Mouse (Mus musculus) embryonic facial prominence, embryonic 11.5 days (tissue): ENCODE results near the gene Acsl5. TPM values are rescaled to one million over a fixed set of nuclear protein-coding genes. Genes with fewer than 3 reads are reported as not detected.

Experiments used
- ATAC-seq: fragments of 200-750 bp; cut with Nextera tagmentation; replicated peaks from 2 replicates; pipeline ENCODE4 v1.8.0; 2017; ENCODE audit warnings: low read depth; ENCODE audit not compliant: insufficient number of reproducible peaks, low FRiP score, low TSS enrichment
- DNase-seq: peaks from one replicate; pipeline ENCODE4 v3.0.0-alpha.2; 2015; ENCODE audit warnings: low spot score
- H3K27ac ChIP-seq: fragments of 300-500 bp; sonication (generic); replicated peaks from 2 replicates; pipeline ENCODE4 v1.5.1; 2014; ENCODE audit warnings: mild to moderate bottlenecking, low read depth, low read length, control low read depth
- H3K27me3 ChIP-seq: fragments of 300-500 bp; sonication (generic); 2 replicates; pipeline ENCODE4 v1.6.1; 2014; ENCODE audit warnings: mild to moderate bottlenecking, low read length, moderate library complexity, mixed read lengths; ENCODE audit not compliant: control insufficient read depth, insufficient read depth
- H3K36me3 ChIP-seq: fragments of 300-500 bp; sonication (generic); replicated peaks from 2 replicates; pipeline ENCODE4 v1.6.1; 2014; ENCODE audit warnings: low read depth, mild to moderate bottlenecking, low read length, moderate library complexity, mixed read lengths; ENCODE audit not compliant: control insufficient read depth, insufficient read depth
- H3K4me1 ChIP-seq: fragments of 300-500 bp; sonication (generic); 2 replicates; pipeline ENCODE4 v1.6.1; 2014; ENCODE audit warnings: low read length, mixed read lengths; ENCODE audit not compliant: control insufficient read depth, insufficient read depth
- H3K4me2 ChIP-seq: fragments of 300-500 bp; sonication (generic); 2 replicates; pipeline ENCODE4 v1.6.1; 2014; ENCODE audit warnings: low read depth, mild to moderate bottlenecking, control low read depth, low read length, moderate library complexity
- H3K4me3 ChIP-seq: fragments of 300-500 bp; sonication (generic); 2 replicates; pipeline ENCODE4 v1.5.1; 2014; ENCODE audit warnings: low read depth, low read length, control low read depth
- H3K9ac ChIP-seq: fragments of 300-500 bp; sonication (generic); replicated peaks from 2 replicates; pipeline ENCODE4 v1.6.1; 2014; ENCODE audit warnings: mild to moderate bottlenecking, control low read depth, low read length
- H3K9me3 ChIP-seq: fragments of 300-500 bp; sonication (generic); replicated peaks from 2 replicates; pipeline ENCODE4 v1.6.1; 2016; ENCODE audit warnings: mild to moderate bottlenecking, low read length, inconsistent platforms, mixed read lengths; ENCODE audit not compliant: control insufficient read depth
- WGBS: fragments of 180-500 bp; shearing (Covaris S2); extraction: QIAGEN DNeasy Blood & Tissue Kit; methylation state at CpG from one replicate; pipeline ENCODE4 v1.1.7; 2014; 5-methylcytosine and 5-hydroxymethylcytosine counted together
- polyA plus RNA-seq: library from polyadenylated mRNA; unstranded; fragments of >200 nt; fragmentation: Nextera tagmentation; extraction: Ambion mirVana; gene quantifications from 2 replicates; pipeline ENCODE4 v1.2.1, GENCODE M21; 2014

The Acsl5 gene
- polyA plus RNA-seq, 1 experiment from 2014 or later = 30.0 TPM

DNA sequence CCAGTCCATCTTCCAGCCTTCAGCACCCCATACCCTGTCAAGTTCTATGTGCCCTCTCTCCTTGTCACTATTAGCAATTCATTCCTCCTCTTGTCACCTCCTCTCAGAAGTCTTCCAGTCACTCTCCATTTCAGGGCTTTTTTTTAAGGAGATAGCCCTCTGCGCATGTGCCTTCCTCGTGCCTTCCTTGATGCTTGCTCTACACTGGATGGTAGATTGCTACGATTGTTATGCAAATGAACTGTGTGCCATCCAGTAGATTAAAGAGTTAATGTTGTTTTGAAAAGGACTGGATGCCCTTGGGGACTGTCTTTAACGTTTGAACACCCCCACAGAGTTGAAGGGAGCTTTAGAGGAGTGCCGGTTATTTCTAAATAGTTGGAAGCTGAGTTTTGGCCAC is 25.1 kb upstream of the Acsl5 start:
- H3K4me1 ChIP-seq = no peaks in the 10 kb centered on the region
- no peaks in the 10 kb centered on the region for H3K27me3 ChIP-seq
- H3K9me3 ChIP-seq = no peaks in the 10 kb centered on the region
- ATAC-seq (no peak), DNase-seq (no peak)
- H3K36me3 ChIP-seq = no peaks in the 10 kb centered on the region
- H3K9ac ChIP-seq = no peak overlapping the region
- 71% methylated on average over 5 of the region's 5 CpGs for WGBS
- H3K4me3 ChIP-seq = no peak overlapping the region
- no peak overlapping the region for H3K4me2 ChIP-seq
- no peak overlapping the region for H3K27ac ChIP-seq

DNA sequence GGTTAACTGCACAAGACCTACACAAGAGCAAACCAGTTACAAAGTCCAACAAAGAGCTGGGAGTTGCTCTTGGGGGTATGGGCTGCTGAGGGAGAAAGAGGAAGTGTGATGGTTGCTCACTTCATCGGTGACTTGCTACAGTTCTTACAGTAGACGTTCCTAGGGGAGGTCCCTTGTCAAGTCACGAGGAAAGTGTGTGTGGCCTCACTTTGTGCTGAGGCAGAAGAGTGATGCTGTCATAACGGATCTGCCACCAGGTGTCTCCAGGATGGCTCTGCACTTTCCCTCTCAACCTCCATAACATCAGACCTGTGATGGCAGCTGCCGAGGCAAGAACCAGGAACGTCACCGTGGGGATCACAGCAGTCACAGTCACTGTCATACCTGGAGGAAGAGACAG is 24.6 kb upstream of the Acsl5 start:
- no peaks in the 10 kb centered on the region for H3K4me1 ChIP-seq
- no peak overlapping the region for H3K27ac ChIP-seq
- no peak overlapping the region for H3K4me3 ChIP-seq
- no peaks in the 10 kb centered on the region for H3K27me3 ChIP-seq
- no peak overlapping the region for H3K9ac ChIP-seq
- H3K36me3 ChIP-seq = no peaks in the 10 kb centered on the region
- ATAC-seq = no peak
- no peaks in the 10 kb centered on the region for H3K9me3 ChIP-seq
- DNase-seq = no peak
- 80% methylated on average over 7 of the region's 7 CpGs for WGBS
- no peak overlapping the region for H3K4me2 ChIP-seq

DNA sequence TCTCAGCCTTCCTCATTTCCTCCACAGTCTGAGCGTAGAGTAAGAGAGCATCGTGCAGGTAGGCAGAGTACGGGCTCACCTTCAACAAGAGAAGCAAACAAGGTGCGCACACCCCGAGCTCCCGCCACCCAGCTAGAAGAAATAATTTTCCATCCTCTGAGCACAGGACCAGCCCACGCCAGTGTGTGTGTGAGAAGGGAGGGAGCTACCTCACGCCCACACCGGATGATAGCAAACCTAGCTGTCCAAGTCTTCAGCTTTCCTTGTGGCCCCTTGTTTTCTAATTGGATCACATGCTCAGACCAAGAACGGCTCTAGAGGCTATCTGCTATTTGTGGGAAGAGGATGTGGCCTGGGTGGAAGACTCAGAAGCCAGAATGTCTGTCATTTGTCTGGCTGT is 20.7 kb upstream of the Acsl5 start:
- Histone ChIP-seq H3K4me1 (no peaks in the 10 kb centered on the region), H3K4me3 (no peak overlapping the region), H3K9me3 (no peaks in the 10 kb centered on the region), H3K27ac (no peak overlapping the region), H3K4me2 (no peak overlapping the region), H3K27me3 (no peaks in the 10 kb centered on the region), H3K36me3 (no peaks in the 10 kb centered on the region), H3K9ac (no peak overlapping the region)
- DNase-seq (no peak), ATAC-seq (no peak)
- 81% methylated on average over 10 of the region's 10 CpGs for WGBS

DNA sequence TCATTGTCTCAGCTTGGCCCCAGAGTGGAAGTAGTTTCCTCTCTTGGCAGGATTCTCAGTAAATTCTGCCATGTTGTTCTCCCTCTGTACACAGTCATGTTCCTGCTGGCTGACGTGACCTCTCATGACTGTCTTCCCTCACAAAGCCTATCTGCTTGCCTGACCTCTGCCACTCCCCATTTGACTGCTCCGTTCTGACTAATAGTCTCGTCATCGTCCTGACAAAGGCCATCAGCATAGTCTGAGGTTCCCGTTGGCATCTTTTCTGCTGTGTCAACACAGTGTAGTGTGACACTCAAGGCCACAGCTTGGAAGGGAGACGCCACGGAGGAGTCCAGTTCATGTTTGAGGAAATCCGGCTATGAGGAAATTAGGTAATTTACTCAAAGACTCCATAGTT is 19.6 kb upstream of the Acsl5 start:
- ATAC-seq = no peak

DNA sequence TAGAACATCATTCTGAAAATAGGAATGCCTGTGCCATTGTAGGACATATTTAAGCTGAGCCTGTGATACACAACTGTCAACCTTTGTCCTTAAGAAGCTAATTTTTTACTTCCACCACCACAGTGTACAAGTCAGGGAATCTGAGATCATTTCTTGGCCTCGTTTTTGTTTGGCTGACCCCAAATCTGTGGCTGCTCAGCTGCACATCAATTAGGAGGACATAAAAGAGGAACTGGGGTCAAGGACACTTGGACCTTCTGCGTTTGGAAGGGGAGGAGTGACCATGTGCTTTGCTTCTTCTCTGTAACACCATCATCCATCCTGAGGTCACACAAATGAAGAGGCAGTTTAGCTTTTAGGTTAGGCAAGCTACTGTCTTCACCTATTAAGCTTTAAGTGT is 15.7 kb upstream of the Acsl5 start:
- ATAC-seq (no peak), DNase-seq (no peak)
- no peak overlapping the region for H3K27ac ChIP-seq
- no peaks in the 10 kb centered on the region for H3K9me3 ChIP-seq
- H3K27me3 ChIP-seq = no peaks in the 10 kb centered on the region
- 43% methylated on average over 2 of the region's 2 CpGs for WGBS
- H3K4me2 ChIP-seq = no peak overlapping the region
- H3K4me1 ChIP-seq = no peaks in the 10 kb centered on the region
- H3K36me3 ChIP-seq = no peaks in the 10 kb centered on the region
- no peak overlapping the region for H3K4me3 ChIP-seq
- no peak overlapping the region for H3K9ac ChIP-seq

More for the DNA sequence above, 19.6 kb upstream of the Acsl5 start:
- Histone ChIP-seq H3K9ac (no peak overlapping the region), H3K36me3 (no peaks in the 10 kb centered on the region), H3K4me1 (no peaks in the 10 kb centered on the region), H3K4me3 (no peak overlapping the region), H3K9me3 (no peaks in the 10 kb centered on the region), H3K27ac (no peak overlapping the region), H3K4me2 (no peak overlapping the region), H3K27me3 (no peaks in the 10 kb centered on the region)
- no peak for DNase-seq
- WGBS = 56% methylated on average over 8 of the region's 8 CpGs

DNA sequence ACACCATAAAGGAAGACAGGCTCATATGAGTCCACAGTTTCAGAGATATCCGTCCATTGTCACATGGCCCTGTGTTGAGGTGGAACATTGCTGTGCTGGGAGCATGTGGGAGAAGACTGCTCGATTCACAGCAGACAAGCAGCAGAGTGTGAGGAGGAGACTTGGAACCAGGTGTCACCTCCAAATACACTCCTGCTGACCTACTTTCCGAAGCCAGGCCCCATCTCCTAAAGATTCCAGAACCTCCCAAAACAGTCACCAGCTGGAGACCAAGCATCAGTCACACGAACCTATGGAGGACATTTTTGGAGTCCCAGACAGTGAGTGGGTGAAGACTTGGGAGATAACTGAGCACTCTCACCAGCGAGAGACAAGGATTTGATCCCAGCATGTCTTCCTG is 15.2 kb upstream of the Acsl5 start:
- ATAC-seq (no peak), DNase-seq (no peak)
- WGBS = 81% methylated on average over 5 of the region's 5 CpGs
- H3K4me2 ChIP-seq = no peak overlapping the region
- H3K9me3 ChIP-seq = no peaks in the 10 kb centered on the region
- no peak overlapping the region for H3K9ac ChIP-seq
- no peaks in the 10 kb centered on the region for H3K27me3 ChIP-seq
- H3K4me3 ChIP-seq = no peak overlapping the region
- no peak overlapping the region for H3K27ac ChIP-seq
- H3K36me3 ChIP-seq = no peaks in the 10 kb centered on the region
- no peaks in the 10 kb centered on the region for H3K4me1 ChIP-seq

DNA sequence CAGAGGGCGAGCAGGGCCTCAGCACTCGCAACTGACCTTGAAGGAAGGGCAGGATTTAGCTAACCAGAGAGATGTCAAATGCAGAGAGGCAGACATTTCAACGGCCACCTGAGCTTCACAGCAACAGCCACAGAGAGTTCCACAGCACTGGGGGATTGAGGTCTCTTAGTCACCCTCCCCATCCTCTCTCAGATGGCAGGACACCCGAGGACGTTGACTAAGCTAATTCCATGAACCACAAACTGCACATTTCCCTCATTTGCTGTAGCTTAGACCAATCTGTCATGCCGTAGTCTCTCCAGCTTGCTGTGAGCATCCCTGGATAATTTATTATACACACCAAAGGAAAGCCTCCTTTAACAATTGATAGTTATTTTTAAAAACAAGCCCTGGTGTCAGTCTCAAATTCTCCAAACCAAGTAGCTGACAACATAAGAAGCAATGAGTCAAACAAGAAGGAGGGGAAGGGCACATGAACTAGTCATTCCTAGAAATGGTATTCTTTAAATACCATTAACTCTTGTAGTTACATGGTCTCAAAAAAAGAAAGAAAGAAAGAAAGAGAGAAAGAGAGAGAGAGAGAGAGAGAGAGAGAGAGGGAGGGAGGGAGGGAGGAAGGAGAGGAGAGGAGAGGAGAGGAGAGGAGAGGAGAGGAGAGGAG is 11.8 kb upstream of the Acsl5 start:
- 82% methylated on average over 6 of the region's 6 CpGs for WGBS
- ATAC-seq (no peak), DNase-seq (no peak)
- no peaks in the 10 kb centered on the region for H3K9me3 ChIP-seq
- no peak overlapping the region for H3K4me2 ChIP-seq
- H3K36me3 ChIP-seq = no peaks in the 10 kb centered on the region
- no peak overlapping the region for H3K4me3 ChIP-seq
- H3K27me3 ChIP-seq = no peaks in the 10 kb centered on the region
- no peak overlapping the region for H3K27ac ChIP-seq
- H3K9ac ChIP-seq = no peak overlapping the region
- H3K4me1 ChIP-seq = no peaks in the 10 kb centered on the region

DNA sequence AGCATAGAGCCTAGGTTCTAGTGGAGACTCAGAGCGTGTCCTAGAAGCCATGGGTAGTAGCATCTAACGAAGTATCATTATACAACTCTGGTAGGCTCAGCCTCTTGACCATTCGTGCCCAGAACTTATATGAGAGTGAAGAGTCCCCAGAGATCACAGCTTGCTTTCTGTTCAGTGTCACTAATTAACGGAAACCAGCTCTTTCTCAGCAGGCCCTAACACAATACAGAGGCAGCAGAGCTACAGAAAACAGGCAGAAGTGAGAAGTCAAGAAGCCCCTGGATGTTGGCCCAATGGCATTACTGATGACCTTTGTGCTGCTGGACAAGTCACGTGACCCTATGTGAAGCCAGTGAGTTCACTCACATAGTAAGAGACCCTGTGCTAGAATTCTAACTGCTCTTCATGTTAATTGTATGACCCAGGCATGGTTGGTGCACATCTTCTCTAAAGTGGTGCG is 10.5 kb upstream of the Acsl5 start, which contains the start of gene Gucy2g:
TSS of gene Gucy2g (minus strand) at position 51 of the 460 bp plus-strand sequence.
- ATAC-seq (no peak), DNase-seq (no peak)
- H3K4me2 ChIP-seq = no peak within 1 kb of the TSS
- no peak within 1 kb of the TSS for H3K9ac ChIP-seq
- no peaks in the 10 kb centered on the region for H3K4me1 ChIP-seq
- no peak within 1 kb of the TSS for H3K4me3 ChIP-seq
- H3K36me3 ChIP-seq = no peaks in the 10 kb centered on the region
- H3K27me3 ChIP-seq = no peaks in the 10 kb centered on the region
- 79% methylated on average over 6 of the region's 6 CpGs for WGBS
- no peaks in the 10 kb centered on the region for H3K9me3 ChIP-seq
- H3K27ac ChIP-seq = no peak within 1 kb of the TSS
